Mouse (Mus musculus): ENCODE data around the gene Lpar3. TPM values are rescaled to one million over a fixed set of nuclear protein-coding genes. Genes with fewer than 3 reads are reported as not detected.

Gene Lpar3
- polyA plus RNA-seq, 1 experiment from 2014 or later, result 0.93 TPM

GRCm38 (mm10) chr3:146304556-146305405 lies 84.0 kb downstream of the Lpar3 start:
- ATAC-seq (ENCODE audit: low FRiP score), result no peak
- H3K9me3 ChIP-seq, result no peaks in the 10 kb centered on the region
- 0 out of 2 replicates have a peak, but pooled peaks cover 3% of the 10 kb centered on the region for H3K4me1 ChIP-seq (replicated peaks)
- no peak overlapping the region for H3K4me3 ChIP-seq
- no peak overlapping the region for H3K4me2 ChIP-seq
- no peaks in the 10 kb centered on the region for H3K27me3 ChIP-seq
- no peaks in the 10 kb centered on the region for H3K36me3 ChIP-seq
- H3K9ac ChIP-seq, result no peak overlapping the region
- H3K27ac ChIP-seq, result peak overlapping the region; percentile 18; the same call in 1 of the 2 replicates
- WGBS, result 81% methylated on average over 21 of the region's 21 CpGs

- Histone ChIP-seq H3K36me3 (no peaks in the 10 kb centered on the region), H3K27ac (no peak overlapping the region), H3K4me3 (no peak overlapping the region), H3K9me3 (no peaks in the 10 kb centered on the region), H3K9ac (no peak overlapping the region), H3K4me1 (replicated peaks) (peaks cover 11% of the 10 kb centered on the region; the same call in 1 of the 2 replicates), H3K4me2 (no peak overlapping the region), H3K27me3 (peaks cover 4% of the 10 kb centered on the region; the same call in 1 of the 2 replicates)
- 45% methylated on average over 3 of the region's 3 CpGs for WGBS
- ATAC-seq (ENCODE audit: low FRiP score), result no peak
These were observed 86.6 kb downstream of the Lpar3 start for GRCm38 (mm10) chr3:146307341-146307740.

- Histone ChIP-seq H3K9ac (no peak overlapping the region), H3K27ac (no peak overlapping the region), H3K27me3 (peaks cover 5% of the 10 kb centered on the region; the same call in 1 of the 2 replicates), H3K9me3 (no peaks in the 10 kb centered on the region), H3K4me3 (no peak overlapping the region), H3K36me3 (no peaks in the 10 kb centered on the region), H3K4me1 (replicated peaks) (peaks cover 11% of the 10 kb centered on the region; the same call in 1 of the 2 replicates), H3K4me2 (no peak overlapping the region)
- ATAC-seq (ENCODE audit: low FRiP score), result no peak
- 82% methylated on average over 2 of the region's 2 CpGs for WGBS
These were observed 87.1 kb downstream of the Lpar3 start for GRCm38 (mm10) chr3:146307886-146308285.

DNA sequence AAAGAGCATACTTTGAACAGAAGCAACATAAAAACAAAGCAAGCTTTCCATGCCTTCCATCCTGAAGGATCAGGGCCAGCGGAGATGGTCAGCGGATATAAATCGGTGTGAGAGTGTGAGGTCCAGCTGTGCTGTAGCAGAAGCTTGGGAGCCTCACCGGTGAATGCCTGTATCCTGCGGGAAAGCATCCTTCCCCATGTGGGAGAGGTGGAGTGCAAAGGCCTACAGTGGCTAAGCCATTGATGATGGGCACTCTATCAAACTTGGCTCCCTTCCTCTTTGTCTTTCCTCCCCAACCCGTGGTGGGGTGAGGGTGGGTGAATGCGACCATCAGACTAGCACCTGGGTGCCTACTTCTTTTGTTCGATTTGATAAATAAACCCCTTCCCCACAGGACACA lies 88.8 kb downstream of the Lpar3 start:
- H3K27me3 ChIP-seq, result peaks cover 5% of the 10 kb centered on the region; the same call in 1 of the 2 replicates
- 71% methylated on average over 8 of the region's 8 CpGs for WGBS
- H3K4me3 ChIP-seq, result no peak overlapping the region
- H3K4me2 ChIP-seq, result no peak overlapping the region
- no peaks in the 10 kb centered on the region for H3K36me3 ChIP-seq
- H3K27ac ChIP-seq, result no peak overlapping the region
- ATAC-seq (ENCODE audit: low FRiP score), result no peak
- H3K9ac ChIP-seq, result no peak overlapping the region
- no peaks in the 10 kb centered on the region for H3K9me3 ChIP-seq
- peaks cover 11% of the 10 kb centered on the region; the same call in 1 of the 2 replicates for H3K4me1 ChIP-seq (replicated peaks)

- Histone ChIP-seq H3K36me3 (no peaks in the 10 kb centered on the region), H3K9me3 (no peaks in the 10 kb centered on the region), H3K27ac (no peak overlapping the region), H3K4me3 (no peak overlapping the region), H3K4me2 (no peak overlapping the region), H3K4me1 (replicated peaks) (peaks cover 8% of the 10 kb centered on the region; the same call in 1 of the 2 replicates), H3K27me3 (peaks cover 5% of the 10 kb centered on the region; the same call in 1 of the 2 replicates), H3K9ac (no peak overlapping the region)
- ATAC-seq (ENCODE audit: low FRiP score), result no peak
- WGBS, result 16% methylated on average over 9 of the region's 9 CpGs
These were observed 90.4 kb downstream of the Lpar3 start for GRCm38 (mm10) chr3:146311121-146311538.

DNA sequence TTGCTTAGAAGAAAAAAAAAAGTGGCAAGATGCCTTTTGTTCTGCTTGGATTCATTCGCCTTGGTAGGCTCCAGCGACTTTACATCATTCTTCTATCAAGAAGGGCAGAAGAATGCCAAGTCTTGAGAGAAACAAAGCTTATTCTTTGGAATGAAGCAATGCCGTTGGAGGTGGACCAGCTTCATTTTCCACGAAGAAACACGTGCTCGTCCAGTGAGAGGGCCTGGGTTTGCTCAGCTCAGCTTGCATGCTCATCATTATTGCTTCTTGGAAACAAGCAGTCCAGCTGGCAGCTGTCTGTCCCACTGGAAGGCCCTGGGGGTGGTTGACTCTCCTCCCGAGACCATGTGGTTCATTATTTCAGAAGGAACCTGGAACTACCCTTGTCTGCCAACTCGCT lies 94.7 kb downstream of the Lpar3 start:
- 76% methylated on average over 8 of the region's 8 CpGs for WGBS
- Histone ChIP-seq H3K9me3 (no peaks in the 10 kb centered on the region), H3K4me2 (no peak overlapping the region)

GRCm38 (mm10) chr3:146316293-146316692 lies 95.5 kb downstream of the Lpar3 start:
- WGBS, result 93% methylated on average over 8 of the region's 8 CpGs
- Histone ChIP-seq H3K9ac (no peak overlapping the region), H3K27ac (no peak overlapping the region), H3K4me2 (no peak overlapping the region), H3K27me3 (peaks cover 14% of the 10 kb centered on the region), H3K36me3 (no peaks in the 10 kb centered on the region), H3K4me1 (replicated peaks) (peaks cover 18% of the 10 kb centered on the region), H3K4me3 (no peak overlapping the region), H3K9me3 (no peaks in the 10 kb centered on the region)
- ATAC-seq (ENCODE audit: low FRiP score), result no peak

More for the DNA sequence above, 94.7 kb downstream of the Lpar3 start:
- no peak for ATAC-seq (ENCODE audit: low FRiP score)
- no peak overlapping the region for H3K27ac ChIP-seq
- H3K36me3 ChIP-seq, result no peaks in the 10 kb centered on the region
- peaks cover 6% of the 10 kb centered on the region for H3K27me3 ChIP-seq
- no peak overlapping the region for H3K9ac ChIP-seq
- H3K4me1 ChIP-seq (replicated peaks), result peaks cover 23% of the 10 kb centered on the region
- H3K4me3 ChIP-seq, result no peak overlapping the region

- Histone ChIP-seq H3K27me3 (peaks cover 14% of the 10 kb centered on the region), H3K4me1 (replicated peaks) (peaks cover 18% of the 10 kb centered on the region), H3K4me3 (no peak overlapping the region), H3K9me3 (no peaks in the 10 kb centered on the region), H3K4me2 (no peak overlapping the region), H3K27ac (no peak overlapping the region), H3K9ac (no peak overlapping the region), H3K36me3 (no peaks in the 10 kb centered on the region)
- WGBS, result 90% methylated on average over 7 of the region's 7 CpGs
- ATAC-seq (ENCODE audit: low FRiP score), result no peak
These were observed 96.6 kb downstream of the Lpar3 start for GRCm38 (mm10) chr3:146317366-146317765.

DNA sequence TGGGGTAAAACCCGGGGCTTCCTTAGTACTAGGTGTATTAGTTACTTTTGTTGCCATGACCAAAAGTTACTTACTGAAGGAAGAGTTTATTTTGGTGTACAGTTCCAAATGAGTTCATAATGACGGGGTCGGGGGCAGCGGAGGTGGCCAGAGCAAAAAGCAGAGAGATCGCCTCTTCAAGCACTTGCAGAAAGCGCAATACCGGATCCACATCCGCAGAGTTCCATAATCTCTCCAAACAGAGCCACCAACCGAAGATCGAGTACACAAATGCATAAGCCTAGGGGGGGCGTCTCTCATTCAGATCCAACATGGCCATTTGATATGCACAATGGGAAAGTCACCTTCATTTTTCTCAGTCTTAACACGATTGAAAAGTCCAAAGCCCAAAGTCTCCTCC lies 97.1 kb downstream of the Lpar3 start:
- no peak overlapping the region for H3K4me3 ChIP-seq
- peak overlapping the region; percentile 76; the same call in 1 of the 2 replicates for H3K27ac ChIP-seq
- no peaks in the 10 kb centered on the region for H3K9me3 ChIP-seq
- no peaks in the 10 kb centered on the region for H3K36me3 ChIP-seq
- ATAC-seq (ENCODE audit: low FRiP score), result no peak
- H3K27me3 ChIP-seq, result peaks cover 16% of the 10 kb centered on the region; the same call in 1 of the 2 replicates
- no peak overlapping the region for H3K4me2 ChIP-seq
- H3K4me1 ChIP-seq (replicated peaks), result peaks cover 18% of the 10 kb centered on the region
- 85% methylated on average over 12 of the region's 12 CpGs for WGBS
- no peak overlapping the region for H3K9ac ChIP-seq

GRCm38 (mm10) chr3:146318520-146318938 lies 97.8 kb downstream of the Lpar3 start:
- no peak overlapping the region for H3K4me3 ChIP-seq
- ATAC-seq (ENCODE audit: low FRiP score), result peak; percentile 50
- H3K9me3 ChIP-seq, result no peaks in the 10 kb centered on the region
- no peak overlapping the region for H3K9ac ChIP-seq
- H3K36me3 ChIP-seq, result no peaks in the 10 kb centered on the region
- peaks cover 18% of the 10 kb centered on the region for H3K4me1 ChIP-seq (replicated peaks)
- peak overlapping the region; percentile 34 for H3K4me2 ChIP-seq
- 53% methylated on average over 16 of the region's 16 CpGs for WGBS
- peaks cover 16% of the 10 kb centered on the region; the same call in 1 of the 2 replicates for H3K27me3 ChIP-seq
- peak overlapping the region; percentile 76 for H3K27ac ChIP-seq

DNA sequence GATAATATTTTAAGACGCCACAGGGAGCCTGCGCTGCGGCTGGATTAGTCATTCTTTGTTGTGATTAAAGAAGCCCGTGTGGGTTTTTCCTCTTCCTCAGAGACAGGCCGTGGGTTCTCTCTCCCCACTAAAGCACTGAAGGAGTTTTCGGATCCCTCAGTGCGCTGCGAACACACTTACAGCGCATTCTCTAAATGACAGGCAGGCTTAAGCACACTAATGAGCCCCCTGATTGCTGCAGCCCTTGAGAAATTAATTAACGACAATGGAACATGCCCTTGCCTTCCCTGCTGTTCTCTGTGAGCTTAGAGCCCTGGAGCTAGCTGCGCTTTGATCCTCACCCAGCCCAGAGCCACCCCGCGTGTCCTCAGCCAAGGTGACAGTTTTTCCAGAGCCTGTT lies 98.2 kb downstream of the Lpar3 start:
- no peak overlapping the region for H3K4me3 ChIP-seq
- H3K27ac ChIP-seq, result peak overlapping the region; percentile 76
- H3K36me3 ChIP-seq, result no peaks in the 10 kb centered on the region
- H3K9ac ChIP-seq, result peak overlapping the region; percentile 56; the same call in 1 of the 2 replicates
- peak overlapping the region; percentile 34 for H3K4me2 ChIP-seq
- no peaks in the 10 kb centered on the region for H3K9me3 ChIP-seq
- peaks cover 18% of the 10 kb centered on the region for H3K4me1 ChIP-seq (replicated peaks)
- H3K27me3 ChIP-seq, result peaks cover 16% of the 10 kb centered on the region; the same call in 1 of the 2 replicates
- 19% methylated on average over 13 of the region's 13 CpGs for WGBS
- ATAC-seq (ENCODE audit: low FRiP score), result peak; percentile 69

DNA sequence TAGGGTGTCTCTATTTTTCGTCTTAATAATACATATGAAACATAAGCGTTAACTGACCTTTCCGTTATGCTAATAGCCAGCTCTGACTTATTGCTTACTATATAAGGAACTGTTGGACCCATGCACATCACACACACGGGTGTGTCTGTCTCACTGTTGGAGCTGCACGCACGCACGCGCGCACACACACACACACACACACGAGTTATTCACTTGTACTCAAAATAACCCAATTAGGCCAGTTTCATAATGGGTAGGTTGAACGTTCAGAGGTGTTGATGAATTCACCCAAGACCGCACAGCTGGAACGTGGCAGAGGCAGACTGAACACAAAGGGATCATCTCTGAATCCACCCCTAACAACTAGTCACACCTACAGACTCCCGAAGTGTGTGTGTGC lies 98.7 kb downstream of the Lpar3 start:
- Histone ChIP-seq H3K4me3 (no peak overlapping the region), H3K27ac (no peak overlapping the region), H3K4me1 (replicated peaks) (peaks cover 18% of the 10 kb centered on the region), H3K36me3 (no peaks in the 10 kb centered on the region), H3K9me3 (no peaks in the 10 kb centered on the region), H3K4me2 (no peak overlapping the region), H3K9ac (no peak overlapping the region), H3K27me3 (peaks cover 20% of the 10 kb centered on the region; the same call in 1 of the 2 replicates)
- 0 out of 2 replicates have a peak, but pooled peaks have one; percentile 14 for ATAC-seq (ENCODE audit: low FRiP score)
- 76% methylated on average over 14 of the region's 14 CpGs for WGBS

Data from hindbrain, embryonic 13.5 days (tissue).